Mouse (Mus musculus) embryo, embryonic 11 days (tissue): ENCODE measurements around the gene Nup93.

ENCODE experiments used
- DNase-seq: peaks from one replicate; pipeline ENCODE4 v3.0.0-alpha.2; 2015

Gene Nup93

DNA sequence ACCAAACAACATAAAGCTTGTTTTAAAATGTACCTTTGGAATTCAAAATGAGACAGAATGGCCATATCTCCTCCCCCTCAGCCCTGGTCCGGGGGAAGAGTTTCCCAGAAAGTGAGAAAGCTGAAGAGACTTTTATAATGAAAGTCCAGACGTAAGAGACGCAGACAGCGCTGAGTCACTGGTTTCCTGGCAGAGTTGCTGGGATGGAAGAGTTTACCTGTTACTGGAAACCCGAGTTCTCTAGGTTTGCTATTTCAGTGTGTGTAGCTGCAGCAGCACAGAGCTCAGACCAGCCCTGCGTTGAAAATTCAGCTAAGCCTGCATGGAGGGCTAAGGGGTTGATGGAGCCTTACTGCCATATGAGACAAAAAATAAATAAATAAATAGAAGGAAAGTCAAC, 108.7 kb downstream of the Nup93 start:
- DNase-seq, result no peak

- no peak for DNase-seq
Measured at GRCm38 (mm10) chr8:94324071-94324470, 109.7 kb downstream of the Nup93 start.

DNA sequence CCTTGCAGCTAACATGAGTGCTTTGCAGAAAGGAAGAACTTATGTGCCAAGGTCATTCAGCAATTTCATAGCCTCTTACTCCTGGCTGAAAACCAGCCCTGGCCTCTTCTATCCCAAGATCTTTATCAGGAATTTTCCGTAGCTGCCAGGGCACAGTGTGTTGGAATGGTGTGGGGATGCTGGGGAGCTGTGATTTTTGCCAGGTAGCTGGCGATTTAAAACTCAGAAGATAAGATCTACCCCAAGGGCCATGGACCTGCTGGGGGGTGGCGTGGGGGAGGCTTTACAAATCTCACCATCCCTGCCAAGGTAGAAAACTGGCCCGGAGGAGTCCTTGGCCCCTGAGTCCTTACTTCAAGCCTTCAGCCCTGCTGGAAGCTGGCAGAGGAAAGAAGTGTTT, 111.7 kb downstream of the Nup93 start:
- DNase-seq, result no peak

DNA sequence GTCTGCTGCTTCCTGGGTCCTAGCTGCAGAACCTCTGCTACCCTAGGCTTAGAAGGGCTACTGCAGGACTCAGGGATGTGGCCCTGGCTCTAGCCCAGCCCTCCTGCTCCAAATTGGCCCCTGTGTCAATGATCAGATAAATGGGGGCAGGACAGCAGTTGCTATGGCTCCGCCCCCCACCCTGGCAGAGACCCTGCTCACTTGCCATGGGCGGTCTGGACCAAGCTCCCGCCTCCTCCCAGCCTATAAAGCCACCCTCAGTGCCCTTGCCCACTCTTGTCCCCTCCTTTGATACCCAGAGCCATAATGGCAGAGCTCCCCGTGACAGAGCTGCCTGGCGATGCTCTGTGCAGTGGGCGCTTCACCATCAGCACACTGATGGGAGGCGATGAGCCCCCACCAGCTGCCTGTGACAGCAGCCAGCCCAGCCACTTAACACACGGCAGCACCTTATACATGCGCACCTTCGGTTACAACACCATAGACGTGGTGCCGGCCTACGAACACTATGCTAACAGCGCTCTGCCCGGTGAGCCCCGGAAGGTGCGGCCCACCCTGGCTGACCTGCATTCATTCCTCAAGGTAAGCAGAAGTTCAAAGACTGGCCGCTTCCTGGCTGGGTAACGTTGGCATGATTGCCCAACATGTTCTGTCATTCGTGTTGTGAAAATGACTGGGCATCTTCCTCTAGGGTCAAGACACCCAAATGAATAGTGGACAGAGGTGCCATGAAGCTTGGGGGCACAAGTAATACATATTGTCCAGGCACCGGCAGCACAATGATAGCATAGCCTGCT, 114.8 kb downstream of the Nup93 start, which contains the start of gene Slc12a3:
Gene Slc12a3, plus strand, starts transcription at position 270 of the 797 bp plus-strand sequence.
- no peak for DNase-seq

DNA sequence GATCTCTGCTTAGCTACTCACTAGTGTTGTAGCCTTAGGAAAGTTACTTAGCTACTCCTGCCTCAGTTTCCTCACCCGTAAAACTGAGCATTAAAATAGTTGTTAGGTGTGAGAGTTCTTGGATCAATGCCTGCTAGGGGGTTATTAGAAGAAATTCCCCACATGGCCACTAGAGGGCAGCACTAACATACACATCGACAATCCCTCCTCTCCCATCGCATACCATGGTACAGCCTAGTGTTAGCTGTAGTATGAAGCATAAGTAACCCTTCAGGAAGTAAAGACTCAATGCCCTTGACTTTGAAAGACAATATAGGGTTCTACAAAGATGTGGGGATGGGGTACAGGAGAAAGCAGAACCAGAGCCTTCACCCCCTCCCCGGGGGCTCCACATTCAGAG, 116.4 kb downstream of the Nup93 start:
- DNase-seq, result peak; percentile 78

DNA sequence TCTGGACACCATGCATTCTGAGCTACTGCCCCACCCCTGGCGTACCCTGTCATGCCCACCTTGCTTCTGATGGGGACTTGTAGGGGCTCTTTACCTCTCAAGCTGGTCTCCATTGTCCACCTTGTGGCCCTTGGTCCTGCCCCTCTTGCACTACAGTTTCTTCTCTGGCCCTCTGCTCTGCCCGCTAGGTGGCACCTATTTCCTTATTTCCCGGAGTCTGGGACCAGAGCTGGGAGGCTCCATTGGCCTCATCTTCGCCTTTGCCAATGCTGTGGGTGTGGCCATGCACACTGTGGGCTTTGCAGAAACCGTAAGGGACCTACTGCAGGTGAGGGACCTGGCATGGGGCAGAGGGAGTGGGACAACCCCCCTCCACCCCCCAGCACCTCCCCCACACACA, 119.0 kb downstream of the Nup93 start:
- peak; percentile 18 for DNase-seq

- no peak for DNase-seq
Measured at GRCm38 (mm10) chr8:94337559-94337958, 123.2 kb downstream of the Nup93 start.

DNA sequence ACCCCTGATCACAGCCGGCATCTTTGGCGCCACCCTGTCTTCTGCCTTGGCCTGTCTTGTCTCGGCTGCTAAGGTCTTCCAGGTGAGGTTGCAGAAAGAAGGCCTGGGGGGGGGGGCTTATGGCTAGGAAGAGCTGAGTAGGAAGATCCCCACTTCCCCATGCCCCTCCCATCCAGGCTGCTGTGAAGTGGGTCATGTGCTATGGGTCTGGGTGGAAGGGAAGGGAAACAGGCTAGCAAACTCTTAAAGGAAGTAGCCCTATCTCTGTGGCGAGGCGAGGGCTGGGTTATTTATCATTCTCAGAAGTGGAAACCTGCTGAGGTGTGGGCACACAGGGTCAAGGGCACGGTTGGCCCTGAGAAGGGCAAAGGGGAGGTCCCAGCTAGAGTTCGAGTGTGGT, 126.4 kb downstream of the Nup93 start:
- DNase-seq, result no peak

DNA sequence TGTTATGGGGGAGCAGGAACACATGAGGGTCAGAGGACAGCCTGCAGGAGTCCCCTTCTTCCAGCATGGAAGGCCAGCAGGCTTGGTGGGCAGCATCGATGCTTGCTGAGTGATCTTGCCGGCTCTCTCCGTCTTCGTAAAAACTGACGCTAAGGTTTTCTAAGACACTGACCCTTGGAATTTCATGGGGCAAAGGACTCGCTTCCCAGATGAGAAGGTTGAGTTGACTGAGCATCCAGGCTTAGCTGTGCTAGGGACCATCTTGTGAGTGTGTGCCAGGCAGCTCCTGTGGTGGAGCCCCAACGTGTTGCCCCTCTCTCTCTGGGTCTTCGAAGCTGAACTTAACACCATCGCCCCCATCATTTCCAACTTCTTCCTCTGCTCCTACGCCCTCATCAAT, 128.3 kb downstream of the Nup93 start:
- no peak for DNase-seq

GRCm38 (mm10) chr8:94343290-94343689, 128.9 kb downstream of the Nup93 start:
- DNase-seq, result peak; percentile 81

GRCm38 (mm10) chr8:94343778-94344320, 129.5 kb downstream of the Nup93 start:
- DNase-seq, result no peak

DNA sequence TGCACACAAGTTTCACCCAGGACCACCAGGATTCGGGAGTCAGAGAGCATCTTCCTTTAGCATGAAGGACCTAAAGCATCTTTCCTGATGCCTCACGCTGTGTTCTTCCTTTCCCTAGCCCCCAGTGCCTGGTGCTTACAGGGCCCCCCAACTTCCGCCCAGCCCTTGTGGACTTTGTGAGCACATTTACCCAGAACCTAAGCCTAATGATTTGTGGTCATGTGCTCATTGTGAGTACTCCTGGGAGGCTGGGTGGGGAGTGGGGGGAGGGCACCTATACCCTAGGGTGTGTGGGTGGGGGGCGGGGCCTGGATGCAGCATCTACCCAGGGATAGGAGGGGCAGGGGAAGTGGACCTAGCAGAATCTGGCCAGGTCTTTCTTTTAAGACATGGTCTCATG, 131.3 kb downstream of the Nup93 start:
- no peak for DNase-seq

- no peak for DNase-seq
Measured at GRCm38 (mm10) chr8:94346264-94346663, 131.9 kb downstream of the Nup93 start.

DNA sequence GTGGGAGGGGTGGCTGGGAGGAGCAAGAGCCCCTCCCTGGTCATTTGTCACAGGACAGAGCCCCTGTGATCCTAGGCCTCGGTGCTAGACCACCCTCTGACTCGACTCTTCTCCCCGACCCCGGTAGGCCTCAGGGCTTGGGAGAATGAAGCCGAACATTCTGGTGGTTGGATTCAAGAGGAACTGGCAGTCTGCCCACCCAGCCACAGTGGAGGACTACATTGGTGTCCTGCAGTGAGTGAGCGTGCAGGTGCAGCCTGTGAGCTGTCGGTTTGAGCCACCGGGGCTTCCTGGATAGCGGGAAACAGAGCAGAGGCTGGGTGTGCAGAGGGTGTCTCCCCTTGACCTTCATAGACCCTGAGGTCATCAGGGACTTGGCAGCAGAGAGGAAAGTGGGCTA, 134.1 kb downstream of the Nup93 start:
- no peak for DNase-seq

DNA sequence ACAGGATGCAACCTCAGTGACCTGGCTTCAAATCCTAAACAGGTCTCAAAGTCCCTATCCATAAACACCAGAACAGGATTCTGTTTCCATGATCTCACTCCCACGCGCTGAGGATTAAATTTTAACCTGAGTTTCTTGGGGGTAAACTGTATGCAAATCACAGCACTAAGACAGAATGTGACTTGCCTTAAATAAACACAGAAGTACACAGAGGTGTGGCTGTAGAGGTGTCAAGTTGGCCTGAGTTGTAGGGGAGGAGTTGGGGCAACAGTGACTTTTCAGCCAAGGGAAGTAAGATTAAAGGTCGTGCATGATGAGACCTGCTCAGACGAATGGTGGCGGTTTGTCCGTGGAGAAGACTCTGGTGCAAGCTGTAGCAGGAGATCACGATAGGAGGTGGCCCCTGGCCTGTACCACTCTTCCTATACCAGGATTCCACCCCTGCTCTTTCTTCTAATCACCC, 139.7 kb downstream of the Nup93 start:
- no peak for DNase-seq

- DNase-seq, result no peak
Measured at GRCm38 (mm10) chr8:94354571-94354970, 140.2 kb downstream of the Nup93 start.

DNA sequence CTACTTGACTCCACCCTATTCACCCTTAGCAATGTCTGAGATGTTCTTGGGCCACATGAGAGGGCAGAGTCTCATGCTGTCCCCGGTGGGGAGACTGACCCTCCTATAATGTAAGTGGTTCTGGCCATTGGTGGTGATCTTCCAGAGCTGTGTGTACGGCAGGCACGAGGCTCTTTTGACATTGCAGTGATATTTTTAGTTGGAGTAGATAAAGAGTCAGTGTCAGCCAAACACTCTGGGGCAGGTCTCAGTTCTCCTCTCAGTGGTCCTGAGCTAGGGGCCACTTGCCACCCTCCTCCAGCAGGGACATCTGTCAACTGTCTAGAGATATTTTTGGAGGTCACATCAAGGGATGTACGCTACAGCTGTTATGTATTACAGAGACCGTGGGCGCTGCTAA, 142.9 kb downstream of the Nup93 start:
- DNase-seq, result no peak

GRCm38 (mm10) chr8:94358541-94358940, 144.2 kb downstream of the Nup93 start:
- no peak for DNase-seq

GRCm38 (mm10) chr8:94361774-94362431, 147.5 kb downstream of the Nup93 start:
- no peak for DNase-seq

DNA sequence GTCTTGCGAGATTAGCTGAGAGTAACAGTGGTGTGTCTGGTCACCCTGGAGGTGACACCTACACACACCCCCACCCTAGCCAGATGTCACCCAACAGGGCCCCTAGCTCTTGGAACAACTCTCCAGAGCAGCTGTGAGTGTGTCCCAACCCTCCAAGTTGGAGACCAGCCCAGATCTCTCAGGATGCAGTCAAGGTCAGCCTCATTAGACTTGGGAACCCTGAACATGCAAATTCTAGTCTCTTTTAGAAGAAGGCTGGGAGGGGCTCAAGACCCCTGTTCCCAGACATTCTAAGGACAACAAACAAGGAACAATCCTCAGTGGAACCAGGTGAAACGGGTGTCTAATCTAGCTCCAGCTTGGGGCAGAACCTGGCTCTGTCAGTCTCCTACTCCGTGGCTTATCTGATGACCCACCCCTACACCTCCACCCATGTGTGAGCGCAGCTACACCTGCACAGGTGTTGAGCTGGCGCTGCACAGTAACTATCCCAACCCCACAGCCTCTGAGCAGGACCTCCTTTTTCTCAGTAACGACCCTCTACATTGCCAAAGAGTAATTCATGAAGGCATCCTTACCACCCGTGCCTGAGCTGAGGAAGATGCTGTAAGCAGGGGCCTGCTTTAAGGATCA, 148.4 kb downstream of the Nup93 start:
- DNase-seq, result no peak

- DNase-seq, result peak; percentile 39
Measured at GRCm38 (mm10) chr8:94363288-94363688, 148.9 kb downstream of the Nup93 start.

GRCm38 (mm10) chr8:94363906-94364305, 149.5 kb downstream of the Nup93 start:
- DNase-seq, result no peak

- DNase-seq, result no peak
Measured at GRCm38 (mm10) chr8:94364686-94365312, 150.4 kb downstream of the Nup93 start.
